Mouse (Mus musculus): ENCODE results near the gene 1110032A03Rik. TPM values are rescaled to one million over a fixed set of nuclear protein-coding genes. Genes with fewer than 3 reads are reported as not detected.

1110032A03Rik gene
- polyA plus RNA-seq, 1 experiment from 2014 or later: 35.6 TPM

DNA sequence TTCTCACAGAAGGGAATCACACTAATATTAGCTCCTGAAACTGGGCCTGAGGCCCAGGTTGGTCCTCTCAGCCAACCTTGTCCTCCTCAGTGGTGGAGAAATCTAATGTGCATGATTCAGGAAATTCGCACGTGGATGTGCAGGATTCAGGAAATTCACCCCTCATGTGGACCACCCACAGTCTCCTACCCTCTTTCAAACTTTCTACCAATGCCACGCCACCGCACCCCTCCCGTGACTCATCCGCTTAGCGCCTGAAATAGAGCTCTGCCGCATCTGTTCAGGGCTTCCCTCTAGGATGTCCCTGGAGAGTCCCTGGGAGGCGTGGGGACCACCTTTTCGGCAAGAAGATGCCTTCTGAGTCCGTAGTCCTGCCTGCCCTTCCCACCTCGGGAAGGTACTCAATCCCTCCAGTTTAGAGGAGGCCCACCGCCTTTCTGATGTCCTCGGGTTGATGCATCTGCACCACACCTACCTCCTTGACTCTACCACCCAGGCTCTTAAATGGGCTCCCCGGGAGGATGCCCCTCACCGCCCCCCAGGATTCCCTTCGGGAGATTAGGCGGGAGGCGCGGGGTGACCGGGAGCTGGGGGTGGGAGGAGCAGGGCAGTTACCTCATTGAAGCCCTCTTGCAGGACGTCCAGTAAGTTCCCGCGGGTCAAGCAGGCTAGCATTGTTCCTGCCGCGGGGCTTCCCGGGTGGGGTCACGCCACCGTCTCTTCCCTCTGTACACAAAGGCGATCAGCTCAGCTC is 48.0 kb downstream of the 1110032A03Rik start:
- H3K4me1 ChIP-seq: peaks cover 48% of the 10 kb centered on the region
- H3K27me3 ChIP-seq: no peaks in the 10 kb centered on the region
- H3K4me3 ChIP-seq: peak overlapping the region; percentile 68
- H3K9me3 ChIP-seq: no peaks in the 10 kb centered on the region
- 2% methylated on average over 30 of the region's 30 CpGs for WGBS
- peak overlapping the region; percentile 82 for H3K4me2 ChIP-seq
- peak overlapping the region; percentile 79 for H3K9ac ChIP-seq
- ATAC-seq (ENCODE audit: insufficient number of reproducible peaks, insufficient read depth, low FRiP score, low TSS enrichment, low read depth): peak; percentile 10; the same call in 1 of the 2 replicates
- no peaks in the 10 kb centered on the region for H3K36me3 ChIP-seq
- H3K27ac ChIP-seq: peak overlapping the region; percentile 83

DNA sequence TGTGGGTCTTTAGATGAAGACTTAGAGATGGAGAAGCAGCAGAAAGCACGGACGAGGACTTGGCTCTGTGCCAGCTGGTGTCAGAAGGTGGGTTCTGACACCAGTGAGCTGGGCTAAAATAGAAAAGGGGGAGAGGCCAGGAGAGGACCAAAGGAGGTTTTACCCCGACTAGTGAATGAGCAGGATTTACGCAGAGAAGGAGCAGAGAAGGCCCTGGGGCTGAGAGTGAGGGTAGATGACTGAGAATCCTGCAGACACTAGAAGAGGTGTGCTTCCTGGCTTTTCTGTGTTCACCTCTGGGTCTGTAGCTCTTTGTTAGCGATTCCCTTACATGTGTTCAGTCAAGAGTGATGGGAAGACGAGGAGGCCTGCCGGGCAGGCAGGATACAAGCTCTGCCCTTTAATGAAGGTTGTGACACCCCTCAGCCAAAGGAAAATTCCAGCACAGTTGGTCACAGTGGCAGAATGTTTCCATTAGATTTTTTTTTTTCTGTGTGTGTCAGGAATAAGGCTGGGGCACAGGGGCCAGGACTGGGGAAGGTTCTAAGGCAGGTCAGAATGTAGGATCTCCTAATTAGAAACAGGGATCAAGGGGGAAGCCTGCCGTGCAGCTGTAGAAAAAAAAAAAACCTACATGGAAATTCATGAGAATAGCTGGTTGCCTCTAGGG is 49.3 kb downstream of the 1110032A03Rik start:
- Histone ChIP-seq H3K9ac (peak overlapping the region; percentile 46; the same call in 1 of the 2 replicates), H3K4me2 (peak overlapping the region; percentile 82)

DNA sequence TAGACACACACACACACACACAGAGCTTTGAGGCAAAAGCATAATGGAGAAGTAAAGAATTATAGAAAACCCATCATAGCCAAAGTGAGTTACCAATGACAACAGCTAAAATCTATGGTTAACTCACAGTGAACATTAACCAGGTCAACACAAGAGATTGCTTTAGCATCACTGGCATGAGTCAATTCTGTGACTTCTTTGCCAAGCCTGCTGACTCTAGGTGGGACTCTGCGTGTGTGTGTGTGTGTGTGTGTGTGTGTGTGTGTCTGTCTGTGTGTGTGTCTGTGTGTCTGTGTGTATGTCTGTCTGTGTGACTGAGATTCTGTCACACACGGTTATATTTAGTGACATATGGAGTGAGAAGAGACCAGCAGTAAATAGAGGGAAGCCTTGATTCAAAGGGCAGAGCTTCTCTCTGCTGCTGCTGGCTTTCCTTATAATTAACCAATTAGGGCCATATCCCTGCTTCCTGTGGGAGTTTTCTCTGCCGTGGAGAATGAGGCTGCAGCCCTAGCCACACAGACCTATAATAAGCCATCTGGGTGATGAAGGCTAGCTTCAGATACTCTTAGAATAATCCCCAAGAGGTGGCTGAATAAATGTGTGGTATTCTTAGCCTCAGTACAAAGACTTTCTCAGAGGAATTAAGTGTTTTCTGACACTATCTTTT is 50.5 kb downstream of the 1110032A03Rik start:
- Histone ChIP-seq H3K4me2 (peak overlapping the region; percentile 82), H3K36me3 (no peaks in the 10 kb centered on the region), H3K9me3 (no peaks in the 10 kb centered on the region), H3K27me3 (no peaks in the 10 kb centered on the region), H3K9ac (peak overlapping the region; percentile 27; the same call in 1 of the 2 replicates), H3K27ac (peak overlapping the region; percentile 39; the same call in 1 of the 2 replicates), H3K4me1 (peaks cover 59% of the 10 kb centered on the region), H3K4me3 (no peak overlapping the region)
- ATAC-seq (ENCODE audit: insufficient number of reproducible peaks, insufficient read depth, low FRiP score, low TSS enrichment, low read depth): no peak
- 22% methylated on average over 3 of the region's 3 CpGs for WGBS

More for the DNA sequence above, 49.3 kb downstream of the 1110032A03Rik start:
- Histone ChIP-seq H3K27ac (peak overlapping the region; percentile 83), H3K36me3 (no peaks in the 10 kb centered on the region), H3K27me3 (no peaks in the 10 kb centered on the region), H3K4me3 (peak overlapping the region; percentile 68), H3K4me1 (peaks cover 54% of the 10 kb centered on the region), H3K9me3 (no peaks in the 10 kb centered on the region)
- WGBS: 11% methylated on average over 8 of the region's 8 CpGs
- ATAC-seq (ENCODE audit: insufficient number of reproducible peaks, insufficient read depth, low FRiP score, low TSS enrichment, low read depth): no peak

DNA sequence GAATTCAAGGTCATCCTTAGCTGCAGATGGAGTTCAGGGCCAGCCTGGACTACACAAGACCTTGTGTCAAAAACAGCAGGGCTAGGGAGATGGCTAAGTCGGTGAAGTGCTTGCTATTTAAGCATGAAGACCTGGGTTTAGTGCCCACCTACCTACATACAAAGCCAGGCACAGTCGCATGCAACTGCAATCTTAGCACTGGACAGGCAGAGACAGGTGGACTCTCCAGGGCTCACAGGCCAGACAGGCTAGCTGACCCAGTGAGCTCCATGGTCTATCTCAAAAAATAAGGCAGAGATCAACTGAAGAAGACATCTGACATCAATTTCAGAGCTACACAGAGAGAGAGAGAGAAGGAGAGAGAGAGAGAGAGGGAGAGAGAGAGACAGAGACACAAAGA is 51.2 kb downstream of the 1110032A03Rik start:
- H3K4me2 ChIP-seq: peak overlapping the region; percentile 82
- H3K4me3 ChIP-seq: no peak overlapping the region

DNA sequence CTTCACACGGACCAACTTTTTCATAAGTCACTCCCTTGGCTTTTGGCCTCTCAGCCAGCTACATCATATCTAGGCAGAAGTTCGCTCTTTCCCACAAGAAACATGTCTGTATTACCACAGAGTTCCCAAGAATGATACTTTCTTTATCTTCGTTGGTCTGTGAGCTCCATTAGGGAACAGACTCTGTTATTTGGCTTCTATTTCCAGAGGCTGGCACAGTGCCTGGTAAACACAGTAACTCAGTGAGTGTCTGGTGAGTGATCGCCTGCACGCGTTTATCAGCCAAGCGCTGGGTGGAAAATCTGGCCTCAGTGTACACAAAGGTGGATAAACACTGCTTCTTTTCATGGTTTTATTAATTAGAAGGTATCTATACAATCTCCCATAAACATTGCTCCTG is 51.9 kb downstream of the 1110032A03Rik start:
- peaks cover 56% of the 10 kb centered on the region for H3K4me1 ChIP-seq

More for the DNA sequence above, 51.2 kb downstream of the 1110032A03Rik start:
- H3K27me3 ChIP-seq: no peaks in the 10 kb centered on the region
- no peaks in the 10 kb centered on the region for H3K9me3 ChIP-seq
- no peaks in the 10 kb centered on the region for H3K36me3 ChIP-seq
- H3K9ac ChIP-seq: 0 out of 2 replicates have a peak overlapping the region, but pooled peaks have one; percentile 27
- peaks cover 59% of the 10 kb centered on the region for H3K4me1 ChIP-seq
- ATAC-seq (ENCODE audit: insufficient number of reproducible peaks, insufficient read depth, low FRiP score, low TSS enrichment, low read depth): no peak
- 71% methylated on average over 2 of the region's 2 CpGs for WGBS
- peak overlapping the region; percentile 39; the same call in 1 of the 2 replicates for H3K27ac ChIP-seq

DNA sequence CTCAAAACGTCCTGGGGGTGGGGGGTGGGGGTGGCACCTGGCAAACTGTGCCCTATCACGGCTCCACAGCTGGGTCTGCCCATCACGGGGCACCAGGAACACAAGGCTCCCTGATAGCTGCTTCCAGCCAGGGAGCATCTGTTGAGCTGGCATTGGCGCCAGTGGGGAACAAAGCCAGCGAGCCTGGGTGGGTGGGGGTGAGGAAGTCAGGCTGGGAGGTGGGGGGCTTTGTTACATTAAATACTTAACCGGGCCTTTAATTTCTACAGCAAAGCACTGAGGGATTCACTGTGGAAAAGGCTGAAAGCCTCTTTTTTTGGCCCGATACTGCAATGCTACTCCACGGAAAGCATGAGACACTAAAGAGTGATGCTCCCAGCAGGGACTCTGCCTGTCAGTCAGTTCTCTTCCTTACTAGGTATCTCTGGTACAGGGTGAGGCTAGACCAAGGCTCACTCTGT is 52.8 kb downstream of the 1110032A03Rik start:
- 0 out of 2 replicates have a peak overlapping the region, but pooled peaks have one; percentile 64 for H3K27ac ChIP-seq
- WGBS: 53% methylated on average over 8 of the region's 8 CpGs
- H3K27me3 ChIP-seq: no peaks in the 10 kb centered on the region
- H3K4me1 ChIP-seq: peaks cover 54% of the 10 kb centered on the region
- H3K9me3 ChIP-seq: no peaks in the 10 kb centered on the region
- no peak overlapping the region for H3K4me3 ChIP-seq
- H3K4me2 ChIP-seq: no peak overlapping the region
- H3K36me3 ChIP-seq: no peaks in the 10 kb centered on the region
- no peak for ATAC-seq (ENCODE audit: insufficient number of reproducible peaks, insufficient read depth, low FRiP score, low TSS enrichment, low read depth)
- no peak overlapping the region for H3K9ac ChIP-seq

More for the DNA sequence above, 51.9 kb downstream of the 1110032A03Rik start:
- Histone ChIP-seq H3K27me3 (no peaks in the 10 kb centered on the region), H3K4me3 (no peak overlapping the region), H3K27ac (peak overlapping the region; percentile 64), H3K9me3 (no peaks in the 10 kb centered on the region), H3K4me2 (peak overlapping the region; percentile 34; the same call in 1 of the 2 replicates), H3K9ac (no peak overlapping the region), H3K36me3 (no peaks in the 10 kb centered on the region)
- no peak for ATAC-seq (ENCODE audit: insufficient number of reproducible peaks, insufficient read depth, low FRiP score, low TSS enrichment, low read depth)
- WGBS: 47% methylated on average over 7 of the region's 7 CpGs

DNA sequence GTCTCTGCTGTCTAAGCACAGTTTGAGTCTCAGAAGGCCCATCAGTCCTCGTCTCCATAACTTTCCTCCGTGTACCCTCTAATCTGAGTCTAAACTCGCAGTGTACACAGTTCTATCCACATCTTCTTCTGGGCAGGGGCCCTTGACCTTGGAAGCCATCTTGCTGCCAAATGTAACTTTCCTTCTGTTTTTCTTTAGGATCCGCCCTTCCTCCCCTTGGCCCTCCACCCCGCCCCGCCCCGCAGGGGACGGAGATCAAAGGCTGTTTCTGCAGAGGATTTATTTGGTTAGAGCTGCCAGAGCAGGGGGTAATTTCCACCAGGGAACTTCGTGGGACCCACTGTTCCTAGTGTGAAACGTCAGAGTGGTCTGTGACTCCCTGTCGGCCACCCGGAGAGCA is 54.3 kb downstream of the 1110032A03Rik start:
- 33% methylated on average over 12 of the region's 12 CpGs for WGBS
- H3K4me2 ChIP-seq: peak overlapping the region; percentile 20; the same call in 1 of the 2 replicates

DNA sequence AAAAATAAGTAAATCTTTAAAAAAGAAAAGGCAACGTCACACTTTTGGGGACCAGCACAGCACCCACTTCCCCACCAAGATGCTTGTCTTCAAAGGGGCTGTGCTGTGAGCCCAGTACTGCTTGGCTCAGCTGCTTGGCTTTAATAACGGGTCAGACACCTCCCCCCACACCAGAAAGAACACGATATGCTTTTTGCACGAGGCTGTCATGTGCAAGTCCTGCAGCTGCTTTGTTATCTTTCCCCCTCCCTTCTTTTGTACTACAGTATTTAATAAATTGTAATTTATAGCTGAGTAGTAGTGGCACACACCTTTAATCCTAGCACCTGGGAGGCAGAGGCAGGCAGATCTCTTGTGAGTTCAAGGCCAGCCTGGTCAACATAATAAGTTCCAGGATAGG is 56.4 kb downstream of the 1110032A03Rik start:
- H3K4me3 ChIP-seq: no peak overlapping the region
- H3K9me3 ChIP-seq: no peaks in the 10 kb centered on the region
- H3K27me3 ChIP-seq: no peaks in the 10 kb centered on the region
- WGBS: 77% methylated on average over 4 of the region's 4 CpGs
- H3K4me2 ChIP-seq: no peak overlapping the region
- no peak overlapping the region for H3K27ac ChIP-seq
- ATAC-seq (ENCODE audit: insufficient number of reproducible peaks, insufficient read depth, low FRiP score, low TSS enrichment, low read depth): no peak
- no peaks in the 10 kb centered on the region; the same call in 1 of the 2 replicates for H3K36me3 ChIP-seq
- no peak overlapping the region for H3K9ac ChIP-seq
- peaks cover 23% of the 10 kb centered on the region for H3K4me1 ChIP-seq

More for the DNA sequence above, 54.3 kb downstream of the 1110032A03Rik start:
- H3K4me3 ChIP-seq: no peak overlapping the region
- no peaks in the 10 kb centered on the region for H3K27me3 ChIP-seq
- H3K4me1 ChIP-seq: peaks cover 43% of the 10 kb centered on the region
- H3K36me3 ChIP-seq: no peaks in the 10 kb centered on the region; the same call in 1 of the 2 replicates
- H3K9me3 ChIP-seq: no peaks in the 10 kb centered on the region
- no peak for ATAC-seq (ENCODE audit: insufficient number of reproducible peaks, insufficient read depth, low FRiP score, low TSS enrichment, low read depth)
- H3K9ac ChIP-seq: no peak overlapping the region
- peak overlapping the region; percentile 28; the same call in 1 of the 2 replicates for H3K27ac ChIP-seq

DNA sequence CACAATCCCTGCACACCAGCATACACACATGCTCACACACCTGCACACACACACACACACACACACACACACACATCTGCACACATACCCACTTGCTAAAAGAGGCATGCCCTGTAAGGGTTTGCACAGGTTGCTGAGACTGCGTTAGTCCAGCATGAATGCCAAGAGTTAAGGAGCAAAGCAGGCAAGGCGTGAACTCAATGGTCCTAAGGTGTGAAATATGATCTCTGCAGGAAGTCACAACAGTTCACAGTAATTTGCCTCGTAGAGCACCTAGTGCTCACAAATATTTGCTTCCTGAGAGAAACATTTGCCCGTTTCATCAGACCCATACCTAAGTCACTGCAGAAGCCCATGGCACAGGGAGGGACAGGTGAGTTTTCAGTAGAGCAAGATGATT is 61.1 kb downstream of the 1110032A03Rik start:
- peaks cover 10% of the 10 kb centered on the region for H3K36me3 ChIP-seq
- WGBS: 42% methylated on average over 4 of the region's 4 CpGs
- no peaks in the 10 kb centered on the region for H3K4me1 ChIP-seq

More for the DNA sequence above, 61.1 kb downstream of the 1110032A03Rik start:
- ATAC-seq (ENCODE audit: insufficient number of reproducible peaks, insufficient read depth, low FRiP score, low TSS enrichment, low read depth): no peak
- no peak overlapping the region for H3K9ac ChIP-seq
- no peak overlapping the region for H3K4me3 ChIP-seq
- no peak overlapping the region for H3K27ac ChIP-seq
- no peak overlapping the region for H3K4me2 ChIP-seq
- no peaks in the 10 kb centered on the region for H3K27me3 ChIP-seq
- no peaks in the 10 kb centered on the region for H3K9me3 ChIP-seq

Data from embryonic facial prominence, embryonic 13.5 days (tissue).